Mouse (Mus musculus) ES-Bruce4 (cell line): ENCODE results near the gene Erp27. TPM values are rescaled to one million over a fixed set of nuclear protein-coding genes. Genes with fewer than 3 reads are reported as not detected.

Experiments
- H3K27ac ChIP-seq: 2 replicates; pipeline ENCODE4 v1.5.1; 2012; ENCODE audit warnings: low read length, inconsistent platforms; ENCODE audit not compliant: insufficient read depth
- H3K27me3 ChIP-seq: 2 replicates; pipeline ENCODE4 v1.6.1; 2012; ENCODE audit warnings: mild to moderate bottlenecking, low read length, inconsistent platforms; ENCODE audit not compliant: control insufficient read depth, poor library complexity, insufficient read depth, severe bottlenecking
- H3K36me3 ChIP-seq: 2 replicates; pipeline ENCODE4 v1.6.1; 2012; ENCODE audit warnings: inconsistent platforms, mild to moderate bottlenecking, low read length, moderate library complexity; ENCODE audit not compliant: control insufficient read depth, poor library complexity, insufficient read depth, severe bottlenecking
- H3K4me1 ChIP-seq: one replicate; pipeline ENCODE4 v1.8.1; 2011; ENCODE audit warnings: low read length; ENCODE audit not compliant: control insufficient read depth, insufficient read depth
- H3K4me3 ChIP-seq: 2 replicates; pipeline ENCODE4 v1.5.1; 2011; ENCODE audit warnings: low read depth, mild to moderate bottlenecking, low read length
- H3K9ac ChIP-seq: 2 replicates; pipeline ENCODE4 v1.6.1; 2012; ENCODE audit warnings: low read depth, mild to moderate bottlenecking, inconsistent platforms; ENCODE audit not compliant: poor library complexity, severe bottlenecking
- H3K9me3 ChIP-seq: replicated peaks from 2 replicates; pipeline ENCODE4 v1.6.1; 2012; ENCODE audit warnings: mild to moderate bottlenecking, low read length, inconsistent platforms; ENCODE audit not compliant: control insufficient read depth, poor library complexity, insufficient read depth, severe bottlenecking
- CTCF ChIP-seq: IDR thresholded peaks from one replicate; pipeline ENCODE4 v1.8.1; 2011; ENCODE audit warnings: low read depth, low read length
- EP300 ChIP-seq: IDR thresholded peaks from 2 replicates; pipeline ENCODE4 v1.6.1; 2011; ENCODE audit warnings: low read depth, low read length; ENCODE audit not compliant: insufficient read depth
- POLR2A ChIP-seq: IDR thresholded peaks from one replicate; pipeline ENCODE4 v1.8.1; 2011; ENCODE audit warnings: low read length; ENCODE audit not compliant: insufficient read depth
- polyA plus RNA-seq: library from polyadenylated mRNA; stranded (reverse); fragments of >200 nt; gene quantifications from 2 replicates; pipeline ENCODE4 v1.2.4, GENCODE M21; 2011; ENCODE audit warnings: low read depth; ENCODE audit not compliant: missing spikeins, insufficient read depth, insufficient read length

Gene Erp27
- polyA plus RNA-seq, 1 experiment, result not detected

- Histone ChIP-seq H3K27ac (no peak overlapping the region), H3K4me3 (no peak overlapping the region), H3K4me1 (no peaks in the 10 kb centered on the region), H3K36me3 (no peaks in the 10 kb centered on the region), H3K9ac (no peak overlapping the region), H3K9me3 (no peaks in the 10 kb centered on the region), H3K27me3 (no peaks in the 10 kb centered on the region)
- no peak for TF ChIP-seq EP300
- no peak for TF ChIP-seq CTCF
- TF ChIP-seq POLR2A, result no peak
Observed at GRCm38 (mm10) chr6:136898222-136898621, 23.8 kb downstream of the Erp27 start.

GRCm38 (mm10) chr6:136897789-136898188 is 24.2 kb downstream of the Erp27 start:
- Histone ChIP-seq H3K9ac (no peak overlapping the region), H3K36me3 (no peaks in the 10 kb centered on the region), H3K27ac (no peak overlapping the region), H3K9me3 (no peaks in the 10 kb centered on the region), H3K27me3 (no peaks in the 10 kb centered on the region), H3K4me3 (no peak overlapping the region), H3K4me1 (no peaks in the 10 kb centered on the region)
- no peak for TF ChIP-seq EP300

GRCm38 (mm10) chr6:136894532-136895339 is 27.2 kb downstream of the Erp27 start:
- H3K9me3 ChIP-seq, result no peaks in the 10 kb centered on the region
- no peak for TF ChIP-seq CTCF
- TF ChIP-seq POLR2A, result no peak
- no peak for TF ChIP-seq EP300
- no peak overlapping the region for H3K9ac ChIP-seq
- no peak overlapping the region for H3K4me3 ChIP-seq
- no peaks in the 10 kb centered on the region for H3K36me3 ChIP-seq
- no peak overlapping the region for H3K27ac ChIP-seq
- H3K27me3 ChIP-seq, result no peaks in the 10 kb centered on the region
- no peaks in the 10 kb centered on the region for H3K4me1 ChIP-seq

GRCm38 (mm10) chr6:136892002-136892401 is 30.0 kb downstream of the Erp27 start:
- Histone ChIP-seq H3K36me3 (no peaks in the 10 kb centered on the region), H3K4me1 (no peaks in the 10 kb centered on the region), H3K4me3 (no peak overlapping the region), H3K9me3 (no peaks in the 10 kb centered on the region), H3K9ac (no peak overlapping the region), H3K27ac (no peak overlapping the region), H3K27me3 (no peaks in the 10 kb centered on the region)
- no peak for TF ChIP-seq CTCF
- TF ChIP-seq EP300, result no peak
- TF ChIP-seq POLR2A, result no peak

DNA sequence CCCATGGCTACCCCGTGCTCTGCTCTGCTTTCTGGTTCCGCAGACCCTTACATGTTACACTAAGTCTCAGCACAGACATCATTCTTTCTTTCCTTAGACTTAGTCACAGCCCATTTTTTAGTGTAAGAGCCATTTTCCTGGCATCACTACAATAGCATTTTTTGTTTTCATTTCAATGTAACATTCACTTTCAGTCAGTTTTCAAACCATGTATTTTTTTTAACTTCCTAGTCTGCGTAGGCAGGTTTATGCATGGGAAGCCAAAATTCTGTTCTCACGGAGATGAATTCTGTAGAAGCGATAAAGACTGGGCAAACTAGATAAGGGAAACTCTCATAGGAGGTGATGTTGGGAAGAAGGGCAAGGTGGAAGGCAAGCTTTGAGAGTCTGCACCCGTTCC is 32.4 kb downstream of the Erp27 start:
- TF ChIP-seq EP300, result no peak
- H3K27ac ChIP-seq, result no peak overlapping the region
- H3K9me3 ChIP-seq, result no peaks in the 10 kb centered on the region
- no peaks in the 10 kb centered on the region for H3K4me1 ChIP-seq
- H3K27me3 ChIP-seq, result no peaks in the 10 kb centered on the region
- H3K9ac ChIP-seq, result no peak overlapping the region
- H3K36me3 ChIP-seq, result no peaks in the 10 kb centered on the region
- no peak overlapping the region for H3K4me3 ChIP-seq

GRCm38 (mm10) chr6:136889067-136889466 is 32.9 kb downstream of the Erp27 start:
- Histone ChIP-seq H3K9me3 (no peaks in the 10 kb centered on the region), H3K9ac (no peak overlapping the region), H3K36me3 (no peaks in the 10 kb centered on the region), H3K4me1 (no peaks in the 10 kb centered on the region), H3K27me3 (no peaks in the 10 kb centered on the region), H3K27ac (no peak overlapping the region), H3K4me3 (no peak overlapping the region)
- TF ChIP-seq EP300 (no peak), POLR2A (no peak), CTCF (no peak)
